Mouse (Mus musculus) stomach, postnatal 0 days (tissue): ENCODE measurements at regions not wholly inside any gene's neighbourhood (a gene's known extent, or its start where the extent isn't known, plus 50 kb on each side); places are given as distances from the start of the nearest gene placed in this dataset.

ENCODE experiments used
- ATAC-seq: fragments of 200-750 bp; cut with Nextera tagmentation; 2 replicates; pipeline ENCODE4 v1.8.0; 2017; ENCODE audit not compliant: low FRiP score, low TSS enrichment
- DNase-seq: peaks from one replicate; pipeline ENCODE4 v3.0.0-alpha.2; 2016; ENCODE audit warnings: low spot score
- H3K27ac ChIP-seq: fragments of 300-500 bp; sonication (generic); replicated peaks from 2 replicates; pipeline ENCODE4 v1.5.1; 2014; ENCODE audit warnings: mild to moderate bottlenecking, control low read depth
- H3K27me3 ChIP-seq: fragments of 300-500 bp; sonication (generic); 2 replicates; pipeline ENCODE4 v1.6.1; 2014; ENCODE audit warnings: low read length; ENCODE audit not compliant: control insufficient read depth, insufficient read depth
- H3K36me3 ChIP-seq: fragments of 300-500 bp; sonication (generic); 2 replicates; pipeline ENCODE4 v1.6.1; 2014; ENCODE audit warnings: low read length, mixed read lengths; ENCODE audit not compliant: control insufficient read depth, insufficient read depth
- H3K4me1 ChIP-seq: fragments of 300-500 bp; sonication (generic); replicated peaks from 2 replicates; pipeline ENCODE4 v1.6.1; 2014; ENCODE audit warnings: antibody characterized with exemption; ENCODE audit not compliant: control insufficient read depth, insufficient read depth
- H3K4me2 ChIP-seq: fragments of 300-500 bp; sonication (generic); replicated peaks from 2 replicates; pipeline ENCODE4 v1.6.1; 2014; ENCODE audit warnings: low read depth, mild to moderate bottlenecking, control low read depth, moderate library complexity
- H3K4me3 ChIP-seq: fragments of 300-500 bp; sonication (generic); 2 replicates; pipeline ENCODE4 v1.5.1; 2014; ENCODE audit warnings: low read depth, low read length, control low read depth
- H3K9ac ChIP-seq: fragments of 300-500 bp; sonication (generic); 2 replicates; pipeline ENCODE4 v1.6.1; 2014; ENCODE audit warnings: mild to moderate bottlenecking, low read length, control low read depth, mixed read lengths
- H3K9me3 ChIP-seq: fragments of 300-500 bp; sonication (generic); 2 replicates; pipeline ENCODE4 v1.6.1; 2016; ENCODE audit warnings: low read length; ENCODE audit not compliant: control insufficient read depth
- CTCF ChIP-seq: IDR thresholded peaks from 2 replicates; pipeline ENCODE4 v1.5.1; 2016; ENCODE audit warnings: antibody characterized with exemption, low read depth, mild to moderate bottlenecking, moderate library complexity
- EP300 ChIP-seq: optimal IDR thresholded peaks from 2 replicates; pipeline ENCODE3; 2016; ENCODE audit warnings: antibody characterized with exemption
- whole genome bisulfite sequencing: fragments of 180-500 bp; shearing (Covaris S2); extraction: QIAGEN DNeasy Blood & Tissue Kit; methylation state at CpG from one replicate; pipeline ENCODE4 v1.1.7; 2014; 5-methylcytosine and 5-hydroxymethylcytosine counted together

- Histone ChIP-seq H3K4me1 (no peaks in the 10 kb centered on the region), H3K27me3 (no peaks in the 10 kb centered on the region), H3K36me3 (no peaks in the 10 kb centered on the region; the same call in 1 of the 2 replicates), H3K4me2 (no peak overlapping the region), H3K4me3 (no peak overlapping the region), H3K9me3 (no peaks in the 10 kb centered on the region), H3K27ac (no peak overlapping the region), H3K9ac (no peak overlapping the region)
- ATAC-seq (0 out of 2 replicates have a peak, but pooled peaks have one; percentile 35), DNase-seq (no peak)
- 64% methylated on average over 8 of the region's 8 CpGs for WGBS
- TF ChIP-seq CTCF, result no peak
- no peak for TF ChIP-seq EP300
Measured at GRCm38 (mm10) chr15:62161975-62162647, 1239.3 kb upstream of the A1bg start.

GRCm38 (mm10) chr15:62161061-62161460 is 1238.2 kb upstream of the A1bg start:
- TF ChIP-seq EP300 (no peak), CTCF (no peak)
- Histone ChIP-seq H3K27me3 (no peaks in the 10 kb centered on the region), H3K36me3 (no peaks in the 10 kb centered on the region; the same call in 1 of the 2 replicates), H3K4me2 (no peak overlapping the region), H3K4me3 (no peak overlapping the region), H3K27ac (no peak overlapping the region), H3K9ac (no peak overlapping the region), H3K9me3 (no peaks in the 10 kb centered on the region), H3K4me1 (no peaks in the 10 kb centered on the region)
- DNase-seq (no peak), ATAC-seq (no peak)
- WGBS, result 81% methylated on average over 8 of the region's 8 CpGs

- no peak for DNase-seq
- Histone ChIP-seq H3K4me3 (no peak overlapping the region), H3K36me3 (no peaks in the 10 kb centered on the region; the same call in 1 of the 2 replicates), H3K27me3 (no peaks in the 10 kb centered on the region), H3K9ac (no peak overlapping the region), H3K4me1 (no peaks in the 10 kb centered on the region), H3K4me2 (no peak overlapping the region), H3K27ac (no peak overlapping the region), H3K9me3 (no peaks in the 10 kb centered on the region)
- TF ChIP-seq CTCF (no peak), EP300 (no peak)
- no peak for ATAC-seq
- 76% methylated on average over 8 of the region's 8 CpGs for WGBS
Measured at GRCm38 (mm10) chr15:62158875-62159675, 1236.3 kb upstream of the A1bg start.

- DNase-seq (no peak), ATAC-seq (no peak)
- Histone ChIP-seq H3K27me3 (no peaks in the 10 kb centered on the region), H3K4me2 (no peak overlapping the region), H3K4me3 (no peak overlapping the region), H3K36me3 (no peaks in the 10 kb centered on the region; the same call in 1 of the 2 replicates), H3K4me1 (no peaks in the 10 kb centered on the region), H3K9ac (no peak overlapping the region), H3K9me3 (no peaks in the 10 kb centered on the region), H3K27ac (no peak overlapping the region)
- 84% methylated on average over 7 of the region's 7 CpGs for WGBS
- TF ChIP-seq EP300 (no peak), CTCF (no peak)
Measured at GRCm38 (mm10) chr15:62157200-62158033, 1234.6 kb upstream of the A1bg start.

- no peak for TF ChIP-seq CTCF
- no peaks in the 10 kb centered on the region for H3K4me1 ChIP-seq
- no peaks in the 10 kb centered on the region; the same call in 1 of the 2 replicates for H3K36me3 ChIP-seq
- H3K4me2 ChIP-seq, result no peak overlapping the region
- WGBS, result 48% methylated on average over 9 of the region's 9 CpGs
- DNase-seq (no peak), ATAC-seq (no peak)
- H3K27me3 ChIP-seq, result no peaks in the 10 kb centered on the region
- no peaks in the 10 kb centered on the region for H3K9me3 ChIP-seq
- no peak overlapping the region for H3K4me3 ChIP-seq
- H3K9ac ChIP-seq, result no peak overlapping the region
- no peak overlapping the region for H3K27ac ChIP-seq
Measured at GRCm38 (mm10) chr15:62153222-62153621, 1230.4 kb upstream of the A1bg start.
